Mouse (Mus musculus) limb, embryonic 14.5 days (tissue): ENCODE results near the gene Vwa7. TPM values are rescaled to one million over a fixed set of nuclear protein-coding genes. Genes with fewer than 3 reads are reported as not detected.

Experiments
- ATAC-seq: fragments of 200-750 bp; cut with Nextera tagmentation; 2 replicates; pipeline ENCODE4 v1.8.0; 2017; ENCODE audit warnings: low read depth, moderate number of reproducible peaks, moderate TSS enrichment; ENCODE audit not compliant: low FRiP score
- DNase-seq: peaks from one replicate; pipeline ENCODE4 v3.0.0-alpha.2; 2015; ENCODE audit warnings: low spot score
- H3K27ac ChIP-seq: fragments of 300-500 bp; sonication (generic); replicated peaks from 2 replicates; pipeline ENCODE4 v1.5.1; 2014; ENCODE audit warnings: low read depth, mild to moderate bottlenecking, low read length, moderate library complexity, mixed read lengths
- H3K27me3 ChIP-seq: fragments of 300-500 bp; sonication (generic); 2 replicates; pipeline ENCODE4 v1.6.1; 2014; ENCODE audit warnings: low read length, mixed read lengths; ENCODE audit not compliant: control insufficient read depth, insufficient read depth
- H3K36me3 ChIP-seq: fragments of 300-500 bp; sonication (generic); 2 replicates; pipeline ENCODE4 v1.6.1; 2014; ENCODE audit warnings: mild to moderate bottlenecking, low read length, moderate library complexity, mixed read lengths; ENCODE audit not compliant: control insufficient read depth, insufficient read depth
- H3K4me1 ChIP-seq: fragments of 300-500 bp; sonication (generic); 2 replicates; pipeline ENCODE4 v1.6.1; 2014; ENCODE audit warnings: antibody characterized with exemption, low read length, mixed read lengths; ENCODE audit not compliant: control insufficient read depth, insufficient read depth
- H3K4me2 ChIP-seq: fragments of 300-500 bp; sonication (generic); replicated peaks from 2 replicates; pipeline ENCODE4 v1.6.1; 2014; ENCODE audit warnings: low read depth, mild to moderate bottlenecking, low read length, moderate library complexity; ENCODE audit not compliant: severe bottlenecking
- H3K4me3 ChIP-seq: fragments of 300-500 bp; sonication (generic); replicated peaks from 2 replicates; pipeline ENCODE4 v1.5.1; 2014; ENCODE audit warnings: low read length
- H3K9ac ChIP-seq: fragments of 300-500 bp; sonication (generic); 2 replicates; pipeline ENCODE4 v1.6.1; 2014; ENCODE audit warnings: mild to moderate bottlenecking, low read depth, low read length, moderate library complexity; ENCODE audit not compliant: severe bottlenecking
- H3K9me3 ChIP-seq: fragments of 300-500 bp; sonication (generic); 2 replicates; pipeline ENCODE4 v1.6.1; 2016; ENCODE audit warnings: low read length; ENCODE audit not compliant: control insufficient read depth
- POLR2A ChIP-seq: fragments of 200-500 bp; IDR thresholded peaks from 2 replicates; pipeline ENCODE4 v1.8.0; 2012; ENCODE audit warnings: inconsistent platforms, mild to moderate bottlenecking, moderate library complexity, borderline replicate concordance; ENCODE audit not compliant: insufficient read depth, insufficient read length; ENCODE audit errors: extremely low read depth
- WGBS: fragments of 180-500 bp; shearing (Covaris S2); extraction: QIAGEN DNeasy Blood & Tissue Kit; methylation state at CpG from one replicate; pipeline ENCODE4 v1.1.7; 2014; 5-methylcytosine and 5-hydroxymethylcytosine counted together
- polyA plus RNA-seq, 2 experiments: library from polyadenylated mRNA; depleted of rRNA in 1 of 2; stranded (reverse) in 1 of 2; unstranded in 1 of 2; fragments of >200 nt; fragmentation: Nextera tagmentation in 1 of 2; extraction: Ambion mirVana in 1 of 2; gene quantifications; 2 replicates each; pipeline versions ENCODE4 v1.2.1 to v1.2.3; 2012 to 2014

The Vwa7 gene
- polyA plus RNA-seq, 2 experiments, result 0.15 to 0.64 TPM

DNA sequence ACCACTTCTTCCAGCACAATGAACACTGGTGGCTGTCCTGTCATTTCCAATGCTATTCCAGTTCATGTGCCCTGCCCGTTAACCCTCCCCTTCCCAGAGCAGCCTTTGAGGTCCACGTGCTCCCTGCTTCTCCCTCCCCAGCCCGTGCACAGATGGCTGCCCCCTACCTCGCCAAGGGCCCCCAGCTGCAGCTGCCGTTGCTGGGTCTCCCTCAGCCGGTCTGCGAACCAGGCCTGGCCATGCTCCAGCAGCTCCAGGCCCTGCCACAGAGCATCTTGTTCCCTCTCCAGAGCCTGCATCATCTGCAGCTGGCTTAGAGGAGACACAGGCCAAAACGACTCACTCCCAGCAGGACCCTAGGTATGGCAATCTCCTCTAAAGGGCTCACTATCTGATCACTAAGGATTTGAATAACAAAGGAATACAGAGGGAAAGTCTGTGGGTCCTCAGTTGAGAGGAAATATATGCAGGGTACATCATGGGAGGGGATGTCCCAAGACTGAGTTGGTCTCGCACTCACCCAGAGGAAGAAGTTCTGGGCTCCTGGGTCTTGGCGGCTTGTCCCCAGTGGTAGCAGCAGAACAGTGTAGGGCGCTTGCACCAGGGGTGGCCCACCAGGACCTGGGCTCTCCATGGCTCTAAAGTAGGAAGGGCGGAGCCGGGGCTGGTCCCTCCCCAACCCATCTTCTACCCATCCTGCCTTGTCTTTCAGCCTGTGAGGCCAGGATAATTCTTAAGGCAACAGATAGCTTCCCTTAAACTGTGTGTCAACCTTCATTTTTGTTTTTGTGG lies 11.1 kb downstream of the Vwa7 start, which contains the start of gene Sapcd1:
TSS of gene Sapcd1 (minus strand) at position 740 of the 792 bp plus-strand sequence.
- Histone ChIP-seq H3K4me2 (peak within 1 kb of the TSS; percentile 8; the same call in 1 of the 2 replicates), H3K9me3 (no peaks in the 10 kb centered on the region), H3K36me3 (no peaks in the 10 kb centered on the region), H3K4me1 (peaks cover 13% of the 10 kb centered on the region; the same call in 1 of the 2 replicates), H3K4me3 (peak within 1 kb of the TSS; percentile 7), H3K9ac (0 out of 2 replicates have a peak within 1 kb of the TSS, but pooled peaks have one; percentile 34), H3K27ac (peak within 1 kb of the TSS; percentile 61), H3K27me3 (no peaks in the 10 kb centered on the region)
- DNase-seq (peak; percentile 73), ATAC-seq (peak; percentile 77)
- 34% methylated on average over 13 of the region's 13 CpGs for WGBS
- TF ChIP-seq POLR2A, result no peak

DNA sequence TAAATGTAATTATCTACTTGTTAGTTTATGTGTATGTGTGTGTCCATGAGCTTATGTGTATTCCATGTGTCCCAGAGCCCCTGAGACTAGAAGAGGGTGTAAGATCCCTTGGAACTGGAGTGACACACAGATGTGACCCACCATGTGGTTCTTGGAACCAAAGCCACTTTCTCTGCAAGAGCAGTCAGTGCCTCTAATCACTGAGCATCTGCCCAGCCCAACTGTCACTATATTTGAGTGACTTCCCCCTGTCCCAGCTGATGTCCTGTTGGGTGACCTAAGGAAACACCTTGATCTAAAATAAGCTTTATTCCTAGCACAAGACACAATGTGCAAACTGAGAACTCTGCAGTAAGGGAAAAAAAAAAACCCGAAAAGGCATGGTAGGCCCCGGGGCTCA lies 11.9 kb downstream of the Vwa7 start:
- TF ChIP-seq POLR2A, result no peak
- Histone ChIP-seq H3K4me2 (no peak overlapping the region), H3K9me3 (no peaks in the 10 kb centered on the region), H3K27ac (no peak overlapping the region), H3K36me3 (no peaks in the 10 kb centered on the region), H3K9ac (0 out of 2 replicates have a peak overlapping the region, but pooled peaks have one; percentile 8), H3K27me3 (no peaks in the 10 kb centered on the region), H3K4me1 (peaks cover 13% of the 10 kb centered on the region; the same call in 1 of the 2 replicates), H3K4me3 (no peak overlapping the region)
- DNase-seq (no peak), ATAC-seq (no peak)
- WGBS, result 91% methylated on average over 2 of the region's 2 CpGs

DNA sequence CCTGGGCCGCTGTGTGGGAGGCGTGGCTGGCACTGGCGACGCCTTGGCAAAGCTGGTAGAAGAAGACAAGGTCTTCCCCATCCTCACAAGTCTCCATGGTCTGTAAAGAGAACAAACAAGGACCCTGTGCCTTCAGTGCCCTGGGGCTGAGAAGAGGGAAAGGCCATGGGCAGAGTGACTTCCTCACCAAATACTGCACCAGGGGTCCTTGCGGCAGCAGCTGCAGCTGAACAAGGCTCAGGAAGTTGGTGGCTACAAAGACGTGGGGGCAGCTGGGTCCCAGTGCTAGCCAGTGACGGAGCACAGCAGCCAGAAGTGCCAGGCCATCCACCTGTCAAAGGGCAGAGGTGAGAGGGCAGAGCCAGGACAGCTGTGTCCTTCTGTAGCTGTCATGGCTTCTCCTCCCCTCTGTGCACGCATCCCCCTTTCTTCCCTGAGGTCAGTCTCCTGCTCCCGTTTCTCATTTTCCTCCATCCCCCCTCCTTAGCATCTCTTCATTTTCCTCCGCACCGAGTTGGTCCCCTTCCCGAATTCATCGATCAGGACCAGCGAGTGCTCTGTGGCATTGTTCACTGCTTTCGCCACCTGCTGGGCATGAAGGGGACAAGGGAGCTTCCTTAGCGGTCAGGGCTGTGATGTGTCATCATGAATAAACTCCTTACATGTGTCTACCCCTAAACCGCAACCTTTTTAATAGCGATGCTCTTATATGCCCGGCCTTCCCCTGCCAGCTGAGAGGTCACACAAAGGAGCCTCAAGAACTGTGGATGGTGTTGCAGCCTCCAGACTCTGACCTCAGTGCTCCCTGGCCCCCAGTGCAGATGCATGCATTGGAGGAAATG lies 13.5 kb downstream of the Vwa7 start:
- Histone ChIP-seq H3K9ac (no peak overlapping the region), H3K4me3 (no peak overlapping the region), H3K4me2 (no peak overlapping the region), H3K27me3 (no peaks in the 10 kb centered on the region), H3K4me1 (peaks cover 13% of the 10 kb centered on the region; the same call in 1 of the 2 replicates), H3K9me3 (no peaks in the 10 kb centered on the region), H3K27ac (no peak overlapping the region), H3K36me3 (no peaks in the 10 kb centered on the region)
- DNase-seq (no peak), ATAC-seq (no peak)
- no peak for TF ChIP-seq POLR2A
- 36% methylated on average over 19 of the region's 19 CpGs for WGBS

DNA sequence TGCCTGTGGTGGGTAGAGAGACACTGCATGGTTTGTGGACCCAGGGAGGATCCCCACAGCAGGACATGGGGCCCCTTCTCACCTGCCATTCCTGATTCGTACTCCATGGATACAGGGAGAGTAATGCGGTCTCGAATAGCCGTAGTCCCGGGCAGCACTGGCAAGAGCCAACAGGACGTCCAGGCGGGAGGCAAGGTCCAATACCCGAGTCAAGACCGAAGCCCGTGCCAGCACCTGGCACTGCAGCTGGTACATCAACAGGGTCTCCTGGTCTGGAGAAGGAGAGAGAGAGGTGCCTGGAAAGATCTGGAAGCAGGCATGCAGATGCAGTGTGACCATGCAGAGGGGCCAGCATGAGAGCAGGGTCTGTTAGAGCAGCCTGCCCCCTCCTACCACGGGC lies 14.9 kb downstream of the Vwa7 start:
- DNase-seq (no peak), ATAC-seq (no peak)
- no peak overlapping the region for H3K4me2 ChIP-seq
- H3K4me1 ChIP-seq, result peaks cover 8% of the 10 kb centered on the region; the same call in 1 of the 2 replicates
- no peak overlapping the region for H3K4me3 ChIP-seq
- WGBS, result 87% methylated on average over 11 of the region's 11 CpGs
- H3K9ac ChIP-seq, result no peak overlapping the region
- no peaks in the 10 kb centered on the region for H3K36me3 ChIP-seq
- H3K27me3 ChIP-seq, result no peaks in the 10 kb centered on the region
- no peak overlapping the region for H3K27ac ChIP-seq
- no peaks in the 10 kb centered on the region for H3K9me3 ChIP-seq
- TF ChIP-seq POLR2A, result no peak

DNA sequence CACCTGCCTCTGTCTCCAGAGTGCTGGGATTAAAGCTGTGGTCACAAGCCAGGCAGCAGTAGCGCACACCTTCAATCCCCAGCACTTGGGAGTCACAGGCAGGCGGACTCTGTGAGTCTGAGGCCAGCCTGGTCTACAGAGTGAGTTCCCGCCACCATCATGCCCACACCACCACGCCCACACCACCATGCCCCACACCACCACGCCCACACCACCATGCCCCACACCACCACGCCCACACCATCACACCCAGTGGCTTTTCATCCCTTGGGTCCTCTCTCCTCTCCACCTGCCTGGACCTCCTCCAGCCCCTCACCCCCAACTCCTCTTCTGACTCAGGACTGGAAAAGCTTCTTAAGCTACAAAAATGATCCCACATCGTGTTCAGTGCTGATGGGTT lies 15.5 kb downstream of the Vwa7 start:
- no peak for DNase-seq

More for the DNA sequence above, 15.5 kb downstream of the Vwa7 start:
- Histone ChIP-seq H3K36me3 (no peaks in the 10 kb centered on the region), H3K4me1 (0 out of 2 replicates have a peak, but pooled peaks cover 7% of the 10 kb centered on the region), H3K9me3 (no peaks in the 10 kb centered on the region), H3K27ac (no peak overlapping the region), H3K4me2 (no peak overlapping the region), H3K4me3 (no peak overlapping the region), H3K27me3 (no peaks in the 10 kb centered on the region), H3K9ac (no peak overlapping the region)
- no peak for ATAC-seq
- no peak for TF ChIP-seq POLR2A
- WGBS, result 91% methylated on average over 7 of the region's 7 CpGs
